Mouse (Mus musculus) MEL (cell line): ENCODE results near the gene Gm42421. TPM values are rescaled to one million over a fixed set of nuclear protein-coding genes. Genes with fewer than 3 reads are reported as not detected.

Experiments
- DNase-seq: peaks from one replicate; pipeline ENCODE4 v3.0.0; 2011; ENCODE audit warnings: low read depth, low spot score
- H3K27ac ChIP-seq: 2 replicates; pipeline ENCODE4 v1.5.1; 2012; ENCODE audit warnings: low read depth, mild to moderate bottlenecking, control low read depth, low read length, moderate library complexity; ENCODE audit not compliant: control insufficient read depth
- H3K27me3 ChIP-seq, 2 experiments: fragments of 150-350 bp in 1 of 2; sonication (generic) in 1 of 2; 2 replicates each; pipeline ENCODE4 v1.6.1; 2012; ENCODE audit warnings: low read length in 2 of 2, mild to moderate bottlenecking in 2 of 2, improper control_type of control experiment in 1 of 2, moderate library complexity in 1 of 2; ENCODE audit not compliant: insufficient read depth in 2 of 2, control insufficient read depth in 1 of 2
- H3K36me3 ChIP-seq, 2 experiments: 2 replicates each; pipeline ENCODE4 v1.6.1; 2012 to 2014; ENCODE audit warnings: low read length in 2 of 2, improper control_type of control experiment in 1 of 2, inconsistent platforms in 1 of 2, mild to moderate bottlenecking in 1 of 2; ENCODE audit not compliant: insufficient read depth in 2 of 2, control insufficient read depth in 1 of 2
- H3K4me1 ChIP-seq, 2 experiments: fragments of 150-350 bp in 1 of 2; sonication (generic) in 1 of 2; 2 replicates each; pipeline ENCODE4 v1.6.1; 2012; ENCODE audit warnings: low read length in 2 of 2, improper control_type of control experiment in 1 of 2, mild to moderate bottlenecking in 1 of 2; ENCODE audit not compliant: insufficient read depth in 2 of 2, control insufficient read depth in 1 of 2
- H3K4me3 ChIP-seq, 2 experiments: fragments of 150-350 bp in 1 of 2; sonication (generic) in 1 of 2; 2 replicates each; pipeline ENCODE4 v1.5.1; 2012; ENCODE audit warnings: low read depth in 2 of 2, low read length in 2 of 2, mild to moderate bottlenecking in 2 of 2, moderate library complexity in 2 of 2, control low read depth in 1 of 2, improper control_type of control experiment in 1 of 2; ENCODE audit not compliant: control insufficient read depth in 1 of 2, insufficient read depth in 1 of 2
- H3K79me2 ChIP-seq: 2 replicates; pipeline ENCODE4 v1.6.1; 2012; ENCODE audit warnings: mild to moderate bottlenecking, low read length, moderate library complexity; ENCODE audit not compliant: control insufficient read depth, poor library complexity, insufficient read depth
- H3K9ac ChIP-seq: 2 replicates; pipeline ENCODE4 v1.6.1; 2012; ENCODE audit warnings: low read depth, mild to moderate bottlenecking, control low read depth, low read length, moderate library complexity; ENCODE audit not compliant: control insufficient read depth, poor library complexity, severe bottlenecking
- H3K9me3 ChIP-seq: fragments of 150-350 bp; sonication (generic); replicated peaks from 2 replicates; pipeline ENCODE4 v1.6.1; 2012; ENCODE audit warnings: mild to moderate bottlenecking, low read length, improper control_type of control experiment, moderate library complexity; ENCODE audit not compliant: insufficient read depth
- CHD1 ChIP-seq: IDR thresholded peaks from 2 replicates; pipeline ENCODE4 v1.6.1; 2012; ENCODE audit warnings: low read depth, mild to moderate bottlenecking, inconsistent platforms, low read length, improper control_type of control experiment
- CHD2 ChIP-seq: IDR thresholded peaks from 2 replicates; pipeline ENCODE4 v1.6.1; 2011; ENCODE audit warnings: low read length, improper control_type of control experiment
- CTCF ChIP-seq, 3 experiments: IDR thresholded peaks in 2 of 3; conservative IDR thresholded peaks in 1 of 3; 2 replicates each; pipeline ENCODE4 v1.5.1; 2011 to 2012; ENCODE audit warnings: low read length in 3 of 3, low read depth in 2 of 3, mild to moderate bottlenecking in 2 of 3, improper control_type of control experiment in 1 of 3, inconsistent platforms in 1 of 3, mixed read lengths in 1 of 3, moderate library complexity in 1 of 3; ENCODE audit not compliant: control insufficient read depth in 1 of 3, insufficient read depth in 1 of 3, poor library complexity in 1 of 3, severe bottlenecking in 1 of 3
- ELF1 ChIP-seq: IDR thresholded peaks from 2 replicates; pipeline ENCODE4 v1.6.1; 2014; ENCODE audit warnings: low read depth, mild to moderate bottlenecking, inconsistent platforms, low read length, improper control_type of control experiment, moderate library complexity
- EP300 ChIP-seq, 2 experiments: IDR thresholded peaks; 2 replicates each; pipeline ENCODE4 v1.6.1; 2011; ENCODE audit warnings: improper control_type of control experiment in 2 of 2, low read length in 2 of 2, low read depth in 1 of 2, mild to moderate bottlenecking in 1 of 2
- ETS1 ChIP-seq: IDR thresholded peaks from 2 replicates; pipeline ENCODE4 v1.6.1; 2012; ENCODE audit warnings: low read depth, mild to moderate bottlenecking, inconsistent platforms, low read length, improper control_type of control experiment, moderate library complexity
- GABPA ChIP-seq: IDR thresholded peaks from 2 replicates; pipeline ENCODE4 v1.6.1; 2012; ENCODE audit warnings: low read depth, mild to moderate bottlenecking, inconsistent platforms, low read length, improper control_type of control experiment, moderate library complexity
- GATA1 ChIP-seq: IDR thresholded peaks from 2 replicates; pipeline ENCODE4 v1.6.1; 2011; ENCODE audit warnings: low read depth, low read length, improper control_type of control experiment
- HCFC1 ChIP-seq: IDR thresholded peaks from 2 replicates; pipeline ENCODE4 v1.6.1; 2012; ENCODE audit warnings: low read depth, mild to moderate bottlenecking, inconsistent platforms, low read length, improper control_type of control experiment, moderate library complexity
- MYB ChIP-seq: IDR thresholded peaks from 2 replicates; pipeline ENCODE4 v1.6.1; 2011; ENCODE audit warnings: mild to moderate bottlenecking, low read depth, low read length, improper control_type of control experiment
- MYC ChIP-seq: IDR thresholded peaks from 2 replicates; pipeline ENCODE4 v1.6.1; 2011; ENCODE audit warnings: low read depth, mild to moderate bottlenecking, low read length, improper control_type of control experiment, moderate library complexity
- NELFE ChIP-seq: IDR thresholded peaks from 2 replicates; pipeline ENCODE4 v1.6.1; 2011; ENCODE audit warnings: low read depth, low read length, improper control_type of control experiment
- NRF1 ChIP-seq: IDR thresholded peaks from 2 replicates; pipeline ENCODE4 v1.6.1; 2014; ENCODE audit warnings: low read depth, mild to moderate bottlenecking, inconsistent platforms, low read length, improper control_type of control experiment, moderate library complexity; ENCODE audit not compliant: poor library complexity, insufficient read depth, severe bottlenecking
- POLR2A ChIP-seq, 2 experiments: IDR thresholded peaks; 2 replicates each; pipeline ENCODE4 v1.6.1; 2011 to 2012; ENCODE audit warnings: low read length in 2 of 2, mild to moderate bottlenecking in 2 of 2, control low read depth in 1 of 2, improper control_type of control experiment in 1 of 2, low read depth in 1 of 2, moderate library complexity in 1 of 2; ENCODE audit not compliant: control insufficient read depth in 1 of 2, insufficient read depth in 1 of 2, poor library complexity in 1 of 2
- POLR2AphosphoS2 ChIP-seq: IDR thresholded peaks from 2 replicates; pipeline ENCODE4 v1.6.1; 2011; ENCODE audit warnings: low read length, improper control_type of control experiment
- POLR2AphosphoS5 ChIP-seq: IDR thresholded peaks from 2 replicates; pipeline ENCODE4 v1.6.1; 2012; ENCODE audit warnings: low read depth, borderline replicate concordance, mild to moderate bottlenecking, inconsistent platforms, low read length, moderate library complexity, mixed read lengths
- RAD21 ChIP-seq: IDR thresholded peaks from 2 replicates; pipeline ENCODE4 v1.6.1; 2011; ENCODE audit warnings: mild to moderate bottlenecking, low read depth, low read length, improper control_type of control experiment
- SIN3A ChIP-seq: IDR thresholded peaks from 2 replicates; pipeline ENCODE4 v1.6.1; 2012; ENCODE audit warnings: low read length, improper control_type of control experiment, inconsistent platforms
- SMC3 ChIP-seq: IDR thresholded peaks from 2 replicates; pipeline ENCODE4 v1.6.1; 2011; ENCODE audit warnings: low read depth, low read length, improper control_type of control experiment
- TAL1 ChIP-seq: IDR thresholded peaks from 2 replicates; pipeline ENCODE4 v1.6.1; 2012; ENCODE audit warnings: mild to moderate bottlenecking, inconsistent platforms, low read length, moderate library complexity, mixed read lengths
- TBP ChIP-seq: IDR thresholded peaks from 2 replicates; pipeline ENCODE4 v1.8.0; 2011; ENCODE audit warnings: low read depth, low read length, improper control_type of control experiment
- UBTF ChIP-seq: IDR thresholded peaks from 2 replicates; pipeline ENCODE4 v1.6.1; 2012; ENCODE audit warnings: low read depth, mild to moderate bottlenecking, inconsistent platforms, low read length, improper control_type of control experiment, moderate library complexity, borderline replicate concordance; ENCODE audit not compliant: insufficient read depth
- USF1 ChIP-seq: IDR thresholded peaks from 2 replicates; pipeline ENCODE4 v1.6.1; 2014; ENCODE audit warnings: low read depth, mild to moderate bottlenecking, inconsistent platforms, low read length, improper control_type of control experiment, moderate library complexity
- USF2 ChIP-seq, 2 experiments: IDR thresholded peaks; 2 replicates each; pipeline ENCODE4 v1.6.1; 2011 to 2012; ENCODE audit warnings: improper control_type of control experiment in 2 of 2, low read length in 2 of 2, borderline replicate concordance in 1 of 2, inconsistent platforms in 1 of 2, low read depth in 1 of 2, mild to moderate bottlenecking in 1 of 2; ENCODE audit not compliant: insufficient read depth in 1 of 2
- ZC3H11A ChIP-seq: IDR thresholded peaks from 2 replicates; pipeline ENCODE4 v1.6.1; 2012; ENCODE audit warnings: low read depth, mild to moderate bottlenecking, inconsistent platforms, low read length, improper control_type of control experiment
- polyA plus RNA-seq, 2 experiments: library from polyadenylated mRNA; stranded (reverse) in 1 of 2; unstranded in 1 of 2; fragments of >175 nt in 1 of 2; fragments of >200 nt in 1 of 2; gene quantifications; 2 replicates each; pipeline versions ENCODE4 v1.2.1 to v1.2.4; 2012; ENCODE audit warnings: low replicate concordance in 2 of 2, low read depth in 1 of 2; ENCODE audit not compliant: insufficient read length in 2 of 2, insufficient read depth in 1 of 2, missing spikeins in 1 of 2
- total RNA-seq: library from RNA; depleted of rRNA; stranded (reverse); fragments of 300-350 nt; gene quantifications from 2 replicates; pipeline ENCODE4 v1.2.3, GENCODE M21; 2012

Gm42421 gene
- total and polyA plus RNA-seq, 3 experiments, result 0.39 to 0.84 TPM; not detected in 1

DNA sequence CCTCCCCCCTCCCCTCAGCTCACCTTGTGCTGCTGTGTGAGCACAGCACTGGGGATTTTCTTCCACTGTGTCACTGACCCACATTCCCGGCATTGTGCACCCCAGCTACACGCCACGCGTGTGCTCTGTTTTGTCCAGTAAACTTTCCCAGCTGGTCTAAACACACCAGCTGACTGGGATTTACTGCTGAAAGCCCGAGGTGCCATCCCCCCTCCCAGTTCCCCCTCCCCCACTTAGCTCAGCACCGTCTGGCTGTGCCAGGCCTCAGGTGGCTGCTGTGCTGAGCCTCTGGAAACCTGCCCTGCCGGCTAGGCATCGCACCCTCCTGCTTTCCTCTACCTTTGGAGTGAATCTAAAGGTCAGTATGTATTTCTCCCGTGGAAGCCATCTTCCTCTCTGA is 52.9 kb downstream of the Gm42421 start:
- Histone ChIP-seq H3K27me3 (no peaks in the 10 kb centered on the region), H3K27ac (no peak overlapping the region), H3K9ac (no peak overlapping the region), H3K79me2 (no peaks in the 10 kb centered on the region), H3K9me3 (no peaks in the 10 kb centered on the region), H3K4me1 (peaks cover 2 to 13% of the 10 kb centered on the region in 2 experiments; a peak in 2 of 4 replicates), H3K4me3 (no peak overlapping the region), H3K36me3 (peaks cover 0 to 4% of the 10 kb centered on the region in 2 experiments; a peak in 2 of 4 replicates)
- DNase-seq, result no peak
- no peak for TF ChIP-seq POLR2A (IDR thresholded peaks at IDR 0.05; ENCODE audit: control insufficient read depth in 1 of 2, insufficient read depth in 1 of 2, low read depth in 1 of 2, low read length in 2 of 2, poor library complexity in 1 of 2)

DNA sequence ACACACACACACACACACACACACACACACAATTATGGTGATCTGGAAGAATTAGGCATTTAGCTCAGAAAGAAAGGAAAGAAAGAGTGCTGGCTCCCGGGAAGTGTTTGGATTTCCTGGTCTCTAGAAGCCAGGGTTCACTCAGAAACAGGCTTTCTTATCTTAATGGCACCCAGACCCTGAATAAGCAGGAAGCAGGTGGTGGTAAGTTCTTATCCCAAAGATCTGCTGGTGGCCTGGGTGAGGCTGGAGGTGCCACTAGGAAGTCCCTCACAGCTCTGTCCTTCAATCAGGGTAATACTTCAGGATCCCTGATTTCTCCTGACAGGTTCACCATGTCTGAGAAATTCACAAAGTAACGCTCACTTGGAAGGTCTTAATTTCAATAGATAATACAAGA is 54.4 kb downstream of the Gm42421 start:
- DNase-seq, result no peak
- H3K4me1 ChIP-seq, result 0 out of 4 replicates have a peak, but pooled peaks cover 0 to 2% of the 10 kb centered on the region in 2 experiments
- no peaks in the 10 kb centered on the region for H3K79me2 ChIP-seq
- TF ChIP-seq POLR2AphosphoS2, result no peak
- no peak for TF ChIP-seq ELF1
- TF ChIP-seq ZC3H11A, result no peak
- no peak for TF ChIP-seq MYB
- no peak for TF ChIP-seq TBP
- no peak for TF ChIP-seq NRF1
- TF ChIP-seq POLR2AphosphoS5, result no peak
- no peak for TF ChIP-seq UBTF
- TF ChIP-seq TAL1, result 0 out of 2 replicates have a peak, but pooled peaks have one; percentile 17
- no peak for TF ChIP-seq RAD21
- TF ChIP-seq NELFE, result no peak
- no peak for TF ChIP-seq USF2 (IDR thresholded peaks at IDR 0.05; ENCODE audit: borderline replicate concordance in 1 of 2, insufficient read depth in 1 of 2, low read depth in 1 of 2, low read length in 2 of 2)
- TF ChIP-seq GABPA, result no peak
- no peak for TF ChIP-seq HCFC1
- no peak for TF ChIP-seq CHD1
- no peak for TF ChIP-seq CTCF (IDR thresholded peaks at IDR 0.05 in 2 of 3, conservative IDR thresholded peaks at IDR 0.05 in 1 of 3; ENCODE audit: control insufficient read depth in 1 of 3, insufficient read depth in 1 of 3, low read depth in 2 of 3, low read length in 3 of 3, poor library complexity in 1 of 3, severe bottlenecking in 1 of 3)
- TF ChIP-seq MYC, result no peak
- no peak for TF ChIP-seq SIN3A
- TF ChIP-seq GATA1, result 0 out of 2 replicates have a peak, but pooled peaks have one; percentile 4
- TF ChIP-seq CHD2, result no peak
- no peak for TF ChIP-seq USF1
- TF ChIP-seq POLR2A (IDR thresholded peaks at IDR 0.05; ENCODE audit: control insufficient read depth in 1 of 2, insufficient read depth in 1 of 2, low read depth in 1 of 2, low read length in 2 of 2, poor library complexity in 1 of 2), result no peak
- TF ChIP-seq ETS1, result no peak
- peak in 1 of 2 experiments; percentile 13; a peak in 1 of 4 replicates for TF ChIP-seq EP300 (IDR thresholded peaks at IDR 0.05; ENCODE audit: low read depth in 1 of 2, low read length in 2 of 2)
- no peak for TF ChIP-seq SMC3
- no peaks in the 10 kb centered on the region for H3K27me3 ChIP-seq
- H3K9me3 ChIP-seq, result no peaks in the 10 kb centered on the region
- H3K4me3 ChIP-seq, result no peak overlapping the region
- H3K36me3 ChIP-seq, result peaks cover 0 to 2% of the 10 kb centered on the region in 2 experiments; a peak in 1 of 4 replicates
- H3K9ac ChIP-seq, result no peak overlapping the region
- H3K27ac ChIP-seq, result no peak overlapping the region
